Mouse (Mus musculus): Measurements from ENCODE around the gene Hspa1a. TPM values are rescaled to one million over a fixed set of nuclear protein-coding genes. Genes with fewer than 3 reads are reported as not detected.
"Not testable (repeated sequence)": the region's sequence is repeated elsewhere in the genome, so short reads cannot be mapped to it uniquely, and the experiment has no call there.

Gene Hspa1a
- total RNA-seq, 2 experiments from 2014 or later, result 24.3 to 27.8 TPM

DNA sequence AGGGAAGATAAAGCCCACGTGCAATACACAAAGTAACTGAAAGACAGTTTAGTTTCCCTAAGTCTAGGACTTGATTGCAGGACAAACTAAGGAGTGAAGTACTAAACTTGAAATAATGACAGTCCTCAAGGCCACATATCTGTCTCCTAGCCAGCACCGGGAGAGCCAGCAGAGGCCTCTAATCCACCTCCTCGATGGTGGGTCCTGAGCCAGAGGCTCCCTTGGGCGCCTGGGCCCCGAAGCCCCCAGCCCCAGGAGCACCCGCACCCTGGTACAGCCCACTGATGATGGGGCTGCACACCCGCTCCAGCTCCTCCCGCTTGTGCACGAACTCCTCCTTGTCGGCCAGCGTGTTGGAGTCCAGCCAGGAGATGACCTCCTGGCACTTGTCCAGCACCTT lies 2.1 kb downstream of the Hspa1a start, which contains the start of gene Gm20481:
TSS of gene Gm20481 (plus strand) at position 91 of the 400 bp plus-strand sequence.
- DNase-seq (ENCODE audit: low spot score in 2 of 2), result not testable (repeated sequence)

DNA sequence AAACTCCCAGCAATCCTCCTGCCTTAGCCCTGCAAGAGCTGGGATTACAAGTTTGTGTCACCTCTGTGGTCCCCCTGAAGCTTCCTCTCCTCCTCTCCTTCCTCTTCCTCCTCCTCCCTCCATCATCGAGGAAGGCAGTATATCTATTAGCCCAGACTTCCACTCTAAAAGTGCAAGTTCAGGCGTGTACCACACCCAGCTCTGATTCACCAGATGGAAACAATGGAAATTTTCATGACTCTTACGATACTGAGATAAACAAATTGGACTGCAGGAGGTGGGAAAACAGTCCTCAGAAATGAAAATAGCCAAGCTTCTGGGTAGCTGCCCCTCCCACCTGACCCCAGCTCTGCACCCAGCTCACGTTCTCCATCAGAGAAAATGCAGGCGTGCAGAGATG lies 6.3 kb downstream of the Hspa1a start:
- no peak for DNase-seq (ENCODE audit: low spot score in 2 of 2)

DNA sequence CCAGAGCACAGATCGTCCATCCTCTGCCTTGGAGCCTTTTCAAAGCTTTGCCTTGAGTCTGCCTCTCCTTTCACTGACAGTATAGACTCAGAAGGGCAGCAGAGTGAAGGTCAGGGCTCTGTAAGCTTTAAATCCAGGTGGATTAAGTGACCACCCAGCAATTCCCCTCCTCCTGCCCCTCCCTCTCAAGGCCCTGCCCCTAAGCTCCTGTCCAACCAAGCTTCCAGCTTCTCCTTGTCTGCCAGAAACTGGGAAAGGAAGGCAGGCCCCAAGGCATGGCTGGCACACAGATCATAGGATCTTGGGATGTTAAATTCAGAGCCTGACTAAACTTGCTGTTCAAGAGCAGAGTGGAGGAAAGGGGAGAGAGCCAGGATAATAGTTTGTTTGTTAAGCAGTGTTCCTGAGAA lies 7.3 kb downstream of the Hspa1a start:
- DNase-seq (ENCODE audit: low spot score in 2 of 2), result no peak

DNA sequence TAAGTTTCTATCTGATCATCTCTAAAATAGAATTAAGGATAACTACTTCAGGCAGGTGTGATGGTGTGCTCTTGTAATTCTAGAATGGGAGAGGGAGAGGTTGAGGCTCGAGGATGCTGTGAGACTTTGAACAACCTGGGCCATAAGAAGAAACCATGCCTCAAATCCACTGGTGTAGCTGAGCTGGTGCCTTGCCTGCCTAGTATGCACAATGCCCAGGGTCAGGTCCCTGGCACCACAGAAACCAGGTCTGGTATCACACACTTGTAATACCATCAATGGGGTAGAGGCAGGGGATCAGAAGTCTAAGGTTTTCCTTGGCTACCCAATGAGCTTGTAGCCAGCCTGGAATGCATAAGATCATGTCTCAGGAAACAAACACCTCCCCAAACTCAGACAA lies 9.1 kb downstream of the Hspa1a start:
- no peak for DNase-seq (ENCODE audit: low spot score in 2 of 2)

DNA sequence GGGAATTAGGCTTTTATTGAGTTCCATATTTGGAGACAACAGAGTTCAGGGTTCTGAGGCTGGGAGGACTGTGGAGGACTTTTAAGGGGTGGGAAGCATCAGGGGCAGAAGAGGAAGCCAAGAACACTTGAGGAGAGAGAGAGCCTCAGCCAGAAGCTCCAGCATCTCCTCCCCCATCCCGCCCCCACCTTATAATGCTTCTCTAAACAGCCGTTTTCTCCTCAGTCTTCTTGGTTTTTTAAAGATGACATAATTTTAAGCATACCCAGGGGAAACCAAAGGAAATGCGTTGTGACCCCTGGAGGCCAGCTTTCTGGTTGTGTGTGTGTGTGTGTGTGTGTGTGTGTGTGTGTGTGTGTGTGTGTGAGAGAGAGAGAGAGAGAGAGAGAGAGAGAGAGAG lies 9.8 kb downstream of the Hspa1a start:
- DNase-seq (ENCODE audit: low spot score in 2 of 2), result no peak

DNA sequence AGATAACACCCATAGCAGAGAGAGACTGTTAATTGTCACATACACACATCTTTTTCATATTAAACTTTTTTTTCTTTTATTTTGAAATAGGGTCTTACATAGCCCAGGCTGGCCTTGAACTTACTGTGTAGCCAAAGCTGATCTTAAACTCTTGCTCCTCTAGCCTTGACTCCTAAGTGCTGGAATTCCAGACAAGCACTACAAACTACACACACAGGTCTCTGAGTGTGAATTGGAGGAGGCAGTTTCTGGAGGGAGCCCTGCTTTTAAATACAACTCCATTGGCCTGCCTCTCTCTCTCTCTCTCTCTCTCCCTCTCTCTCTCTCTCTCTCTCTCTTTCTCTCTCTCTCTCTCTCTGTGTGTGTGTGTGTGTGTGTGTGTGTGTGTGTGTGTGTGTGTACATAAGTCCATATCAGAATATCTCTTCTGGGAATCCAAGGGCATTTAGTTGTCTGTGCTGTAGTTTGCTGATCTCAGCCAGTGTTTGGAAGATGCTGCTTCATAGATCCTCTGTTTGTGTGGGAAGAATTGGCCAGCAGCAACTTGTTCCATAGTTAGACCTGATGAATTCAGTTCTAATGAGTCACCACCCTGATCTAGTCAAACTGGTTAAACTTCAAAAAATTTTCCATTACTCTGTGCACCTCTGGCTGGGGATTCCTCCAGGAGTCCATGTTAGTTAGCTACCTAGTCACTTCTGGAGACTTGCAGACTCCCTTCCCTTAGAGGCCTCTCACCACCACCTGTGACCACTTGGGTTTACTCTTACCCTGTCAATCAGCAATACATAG lies 11.1 kb downstream of the Hspa1a start:
- DNase-seq (ENCODE audit: low spot score in 2 of 2), result peak in 1 of 2 experiments; percentile 38

DNA sequence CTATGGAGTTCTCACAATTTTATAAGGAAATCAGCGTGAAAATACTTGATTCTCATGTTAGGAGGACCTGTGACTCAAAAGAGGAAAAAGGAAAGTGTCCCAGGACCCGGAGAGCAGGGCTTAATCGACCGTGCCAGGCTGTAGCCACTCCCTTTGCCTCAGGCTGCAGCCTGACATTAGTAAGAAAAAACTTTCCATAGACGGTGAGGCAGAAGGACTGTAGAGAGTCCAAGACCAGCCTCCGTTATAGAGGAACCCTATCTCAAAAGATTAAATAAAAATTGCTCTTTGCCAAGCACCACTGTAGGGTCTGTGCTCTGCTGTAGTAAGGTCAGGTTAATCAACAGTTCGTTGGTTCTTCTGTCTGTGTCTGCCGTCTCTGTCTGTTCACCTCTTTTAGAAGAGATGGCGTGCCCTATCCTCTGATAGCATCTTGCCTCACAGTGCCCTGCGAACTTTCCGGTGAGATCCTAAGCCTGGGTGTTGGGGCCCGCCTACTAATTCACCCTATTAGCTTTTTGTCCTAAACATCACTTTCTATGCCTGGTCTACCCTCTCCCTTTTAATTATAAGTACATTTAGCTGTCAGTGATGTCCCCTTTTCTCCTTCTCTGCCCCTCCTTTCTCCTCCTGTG lies 12.0 kb downstream of the Hspa1a start:
- no peak for DNase-seq (ENCODE audit: low spot score in 2 of 2)

DNA sequence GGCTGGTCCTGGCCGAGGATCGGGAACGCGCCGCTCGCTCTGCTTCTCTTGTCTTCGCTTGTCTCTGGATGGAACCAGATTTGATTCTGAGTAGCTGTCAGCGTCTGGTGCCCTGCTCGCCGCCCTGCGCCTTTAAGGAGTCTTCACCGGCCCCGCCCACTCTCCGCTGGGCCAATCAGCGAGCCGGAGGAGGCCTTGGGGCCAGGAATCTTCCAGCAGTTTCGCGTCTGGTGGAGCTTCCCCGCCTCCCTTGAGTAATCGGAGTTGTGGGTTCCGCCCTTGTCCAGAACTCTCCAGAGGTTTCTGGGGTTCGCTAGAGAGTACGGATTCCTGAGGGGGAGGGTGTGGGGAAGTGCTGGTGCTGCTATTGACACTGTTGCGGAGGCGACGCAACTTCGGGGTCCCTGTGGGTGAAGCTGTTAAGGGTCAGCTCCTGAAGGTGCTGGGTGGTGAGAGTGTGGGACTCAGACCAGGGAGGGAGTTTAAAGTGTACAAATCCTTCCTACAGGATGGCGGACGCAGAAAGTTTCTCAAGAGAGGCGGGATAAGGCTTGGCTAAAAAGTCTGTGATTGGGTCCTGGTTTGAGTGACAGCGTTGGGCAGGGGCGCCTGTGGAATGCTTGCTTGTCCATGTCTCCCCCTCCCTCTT lies 12.7 kb downstream of the Hspa1a start, which contains the start of gene Hspa1b:
TSS of gene Hspa1b (minus strand) at position 109 of the 649 bp plus-strand sequence.
- peak; percentile 75 to 88 for DNase-seq (ENCODE audit: low spot score in 2 of 2)

DNA sequence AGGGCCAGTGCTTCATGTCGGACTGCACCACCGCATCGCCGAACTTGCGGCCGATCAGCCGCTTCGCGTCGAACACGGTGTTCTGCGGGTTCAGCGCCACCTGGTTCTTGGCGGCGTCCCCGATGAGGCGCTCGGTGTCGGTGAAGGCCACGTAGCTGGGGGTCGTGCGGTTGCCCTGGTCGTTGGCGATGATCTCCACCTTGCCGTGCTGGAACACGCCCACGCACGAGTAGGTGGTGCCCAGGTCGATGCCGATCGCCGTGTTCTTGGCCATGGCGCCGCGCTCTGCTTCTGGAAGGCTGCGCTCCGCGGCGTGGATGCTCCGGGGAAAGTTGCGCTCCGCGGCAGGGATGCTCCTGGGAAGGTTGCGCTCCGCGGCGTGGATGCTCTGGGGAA lies 13.2 kb downstream of the Hspa1a start:
- DNase-seq (ENCODE audit: low spot score in 2 of 2), result not testable (repeated sequence)

DNA sequence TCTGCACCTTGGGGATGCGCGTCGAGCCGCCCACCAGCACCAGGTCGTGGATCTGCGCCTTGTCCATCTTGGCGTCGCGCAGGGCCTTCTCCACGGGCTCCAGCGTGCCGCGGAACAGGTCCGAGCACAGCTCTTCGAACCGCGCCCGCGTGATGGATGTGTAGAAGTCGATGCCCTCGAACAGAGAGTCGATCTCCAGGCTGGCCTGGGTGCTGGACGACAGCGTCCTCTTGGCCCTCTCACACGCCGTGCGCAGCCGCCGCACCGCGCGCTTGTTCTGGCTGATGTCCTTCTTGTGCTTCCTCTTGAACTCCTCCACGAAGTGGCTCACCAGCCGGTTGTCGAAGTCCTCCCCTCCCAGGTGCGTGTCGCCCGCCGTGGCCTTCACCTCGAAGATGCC lies 14.0 kb downstream of the Hspa1a start:
- not testable (repeated sequence) for DNase-seq (ENCODE audit: low spot score in 2 of 2)

DNA sequence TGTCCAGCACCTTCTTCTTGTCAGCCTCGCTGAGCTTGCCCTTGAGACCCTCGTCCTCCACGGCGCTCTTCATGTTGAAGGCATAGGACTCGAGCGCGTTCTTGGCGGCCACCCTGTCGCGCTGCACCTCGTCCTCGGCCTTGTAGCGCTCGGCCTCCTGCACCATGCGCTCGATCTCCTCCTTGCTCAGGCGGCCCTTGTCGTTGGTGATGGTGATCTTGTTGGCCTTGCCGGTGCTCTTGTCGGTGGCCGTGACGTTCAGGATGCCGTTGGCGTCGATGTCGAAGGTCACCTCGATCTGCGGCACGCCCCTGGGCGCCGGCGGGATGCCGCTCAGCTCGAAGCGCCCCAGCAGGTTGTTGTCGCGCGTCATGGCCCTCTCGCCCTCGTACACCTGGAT lies 14.7 kb downstream of the Hspa1a start:
- not testable (repeated sequence) for DNase-seq (ENCODE audit: low spot score in 2 of 2)

DNA sequence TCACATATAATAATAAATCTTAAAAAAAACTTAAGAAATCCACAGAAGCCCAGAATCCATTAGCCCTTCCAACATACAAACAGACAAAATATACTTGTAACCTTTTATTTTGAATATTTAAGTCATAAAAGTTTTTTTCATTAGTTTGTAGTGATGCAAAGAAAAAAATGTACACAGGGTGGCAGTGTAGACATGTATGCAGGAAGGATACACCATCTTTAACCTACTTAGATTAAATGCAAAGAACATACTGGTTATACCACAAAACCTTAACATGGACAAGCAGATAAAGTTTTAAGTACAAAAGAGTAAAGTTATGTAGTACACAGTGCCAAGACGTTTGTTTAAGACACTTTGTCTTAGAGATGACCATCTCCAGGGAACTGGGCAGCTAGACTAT lies 15.6 kb downstream of the Hspa1a start:
- DNase-seq (ENCODE audit: low spot score in 2 of 2), result no peak

DNA sequence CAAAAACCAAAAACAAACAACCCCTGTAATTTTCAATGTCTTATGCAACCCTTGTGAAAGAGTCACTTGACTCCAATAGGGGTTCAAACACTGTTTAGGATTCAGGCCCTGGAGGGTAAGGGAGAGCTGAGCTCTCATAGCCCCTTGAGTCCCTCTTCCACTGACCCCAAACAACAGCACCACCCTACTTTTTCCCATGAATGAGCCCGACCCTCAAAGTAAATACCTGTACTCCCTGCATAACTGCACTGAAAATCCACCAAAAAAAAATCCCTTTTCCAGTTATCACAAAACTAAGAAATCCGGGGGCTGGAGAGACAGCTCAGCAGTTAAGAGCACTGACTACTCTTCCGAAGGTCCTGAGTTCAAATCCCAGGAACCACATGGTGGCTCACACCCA lies 16.1 kb downstream of the Hspa1a start:
- DNase-seq (ENCODE audit: low spot score in 2 of 2), result no peak

DNA sequence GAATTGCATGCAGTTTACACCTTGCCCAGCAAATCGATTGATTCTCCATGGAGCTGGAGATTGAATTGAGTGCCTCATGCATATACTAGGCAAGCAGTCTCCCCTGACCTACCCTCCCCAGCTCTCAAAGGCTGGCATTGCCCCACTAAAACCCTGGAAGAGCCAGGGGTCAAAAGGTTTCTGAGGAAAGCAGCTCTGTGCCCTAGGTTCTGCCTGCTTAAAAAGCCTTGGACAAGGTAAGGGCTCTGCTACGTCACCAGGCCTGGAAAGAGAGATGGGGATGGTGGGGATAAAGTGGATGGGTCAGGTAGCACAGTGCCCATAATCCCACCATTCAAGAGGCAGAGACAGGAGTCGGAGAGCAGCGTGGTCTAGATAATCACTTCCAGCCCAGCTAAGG lies 17.1 kb downstream of the Hspa1a start:
- DNase-seq (ENCODE audit: low spot score in 2 of 2), result no peak

DNA sequence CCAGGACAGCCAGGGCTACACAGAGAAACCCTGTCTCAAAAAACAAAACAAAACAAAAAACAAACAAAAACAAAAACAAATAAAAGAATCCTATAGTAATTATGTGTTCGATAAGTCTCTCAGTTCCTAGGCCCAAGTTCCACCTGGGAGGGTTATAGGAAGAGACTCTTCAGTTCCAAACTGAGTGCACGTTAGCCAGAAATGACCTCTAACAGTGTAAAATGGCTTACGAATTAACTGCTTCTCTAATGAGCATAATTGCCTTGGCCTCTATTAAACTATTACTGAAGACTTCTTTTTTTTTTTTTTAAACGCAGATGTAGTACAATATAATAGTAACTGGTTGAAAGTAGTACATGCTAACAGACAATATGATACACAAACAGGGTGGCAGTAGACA lies 18.1 kb downstream of the Hspa1a start:
- DNase-seq (ENCODE audit: low spot score in 2 of 2), result no peak

DNA sequence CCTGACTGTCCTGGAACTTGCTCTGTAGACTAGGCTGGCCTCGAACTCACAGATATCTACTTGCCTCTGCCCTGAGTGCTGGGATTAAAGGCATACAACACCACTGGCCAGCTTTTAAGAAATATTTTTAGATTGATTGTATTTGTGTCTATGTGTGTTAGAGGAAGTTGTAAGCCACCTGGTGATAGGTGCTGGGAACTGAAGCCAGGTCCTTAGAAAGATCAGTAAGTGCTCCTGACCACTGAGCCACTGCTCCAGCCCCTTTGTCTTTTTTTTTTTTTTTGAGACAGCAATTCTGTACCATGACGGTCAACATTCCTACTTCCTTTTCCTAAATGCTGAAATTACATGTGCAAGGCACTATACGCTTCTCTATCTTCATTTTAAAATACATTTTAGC lies 18.7 kb downstream of the Hspa1a start:
- DNase-seq (ENCODE audit: low spot score in 2 of 2), result no peak

DNA sequence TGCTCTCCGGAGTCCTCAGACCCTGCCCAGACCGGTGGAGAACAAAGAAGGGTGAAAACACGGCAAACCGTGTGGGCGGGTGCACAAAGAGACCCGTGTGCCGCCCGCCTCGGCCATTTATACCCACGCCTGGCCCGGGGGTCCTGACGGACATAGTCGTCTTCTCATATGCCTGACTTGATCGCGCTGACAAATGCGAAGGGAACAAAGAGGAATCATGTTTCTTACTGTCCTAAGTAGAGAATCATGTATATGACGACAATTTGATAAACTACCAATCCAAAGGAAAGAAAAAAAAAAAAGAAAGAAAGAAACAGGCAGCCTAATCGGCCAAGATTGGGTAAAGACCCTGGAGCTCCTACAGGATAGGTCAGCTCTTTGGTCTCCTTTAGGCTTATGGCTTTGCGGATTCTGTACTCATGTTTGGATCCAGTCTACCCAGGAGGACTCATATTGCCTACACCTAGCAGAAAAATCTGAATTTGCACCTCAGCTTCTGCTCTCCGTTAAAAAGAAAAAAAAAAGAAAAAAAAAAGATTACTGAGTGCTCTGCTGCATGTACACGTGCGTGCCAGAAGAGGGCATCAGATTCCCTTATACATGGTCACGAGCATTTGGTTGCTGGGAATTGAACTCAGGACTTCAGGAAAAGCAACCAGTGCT lies 19.4 kb downstream of the Hspa1a start:
- DNase-seq (ENCODE audit: low spot score in 2 of 2), result peak in 1 of 2 experiments; percentile 78

DNA sequence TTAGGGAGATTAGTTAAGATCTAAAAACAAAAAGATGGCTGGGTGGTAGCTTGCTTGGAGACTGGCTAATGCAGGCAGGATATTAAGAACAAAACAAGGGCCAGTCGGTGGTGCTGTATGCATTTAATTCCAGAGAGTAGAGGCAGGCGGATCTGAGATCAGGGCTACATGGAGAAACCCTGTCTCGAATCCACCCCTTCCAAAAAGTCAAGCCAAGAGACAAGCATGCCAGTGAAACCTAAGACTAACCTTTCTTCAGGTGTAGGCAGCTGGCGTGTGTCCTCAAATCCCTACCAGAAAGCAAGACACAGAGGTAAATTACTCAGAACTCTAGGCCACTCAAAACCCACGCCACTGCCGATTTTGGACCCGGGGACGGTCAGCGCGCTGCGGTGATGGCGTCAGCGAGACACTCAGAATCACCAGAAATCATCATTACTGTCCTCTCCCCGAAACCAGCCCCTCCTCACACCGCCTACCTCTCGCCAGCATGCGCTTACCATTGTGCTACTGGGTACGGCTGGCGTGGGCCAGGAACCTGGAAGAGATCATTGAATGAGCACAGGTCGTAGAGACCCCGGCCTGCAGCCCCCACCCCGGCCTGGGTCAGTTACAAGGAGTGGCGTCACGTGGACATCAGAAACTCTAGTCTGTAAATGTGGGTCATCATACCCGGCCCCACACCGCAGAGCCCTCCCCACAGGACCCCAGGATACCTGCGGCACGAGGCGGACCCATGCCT lies 20.1 kb downstream of the Hspa1a start:
- peak; percentile 40 to 53 for DNase-seq (ENCODE audit: low spot score in 2 of 2)

DNA sequence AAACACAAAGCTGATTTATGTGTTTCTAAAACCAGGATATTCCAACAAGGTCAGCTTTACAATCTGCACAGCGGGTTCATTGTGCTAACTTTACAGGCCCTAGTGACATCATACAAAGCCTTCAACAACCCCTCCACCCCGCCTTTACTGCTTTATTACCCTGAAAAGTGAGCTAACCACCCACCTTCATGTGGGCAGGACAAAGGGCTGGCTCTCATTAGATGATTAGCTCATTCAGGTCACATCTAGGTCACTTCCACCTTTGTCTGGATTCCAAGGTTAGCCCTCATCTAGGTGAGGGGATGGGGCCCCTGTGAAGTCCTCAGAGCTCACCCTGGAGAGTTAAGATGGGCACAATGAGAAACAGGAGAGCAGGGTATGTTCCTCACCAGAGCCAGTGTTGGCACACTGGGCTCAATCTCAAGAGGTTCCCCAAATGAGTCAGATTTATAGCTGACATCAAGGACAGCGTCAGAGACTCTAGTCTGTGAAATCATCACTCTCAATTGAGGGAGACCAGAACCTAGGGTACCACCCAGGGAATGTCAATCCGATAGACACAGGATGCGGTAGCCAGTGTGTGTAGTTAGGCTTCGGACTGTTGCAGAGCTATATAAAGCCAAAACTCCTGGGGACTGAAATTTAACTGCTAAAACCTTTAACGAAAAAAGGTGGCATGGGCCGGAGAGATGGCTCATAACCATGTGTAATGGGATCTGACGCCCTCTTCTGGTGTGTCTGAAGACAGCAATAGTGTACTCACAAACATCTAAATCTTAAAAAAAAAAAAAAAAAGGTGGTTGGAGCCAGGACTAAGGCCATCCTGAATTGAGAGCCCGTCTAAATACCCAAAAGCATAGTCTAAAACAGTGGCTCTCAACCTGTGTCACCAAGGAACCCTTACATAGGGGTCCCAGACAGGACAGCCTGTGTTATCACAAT lies 21.2 kb downstream of the Hspa1a start:
- DNase-seq (ENCODE audit: low spot score in 2 of 2), result no peak

DNA sequence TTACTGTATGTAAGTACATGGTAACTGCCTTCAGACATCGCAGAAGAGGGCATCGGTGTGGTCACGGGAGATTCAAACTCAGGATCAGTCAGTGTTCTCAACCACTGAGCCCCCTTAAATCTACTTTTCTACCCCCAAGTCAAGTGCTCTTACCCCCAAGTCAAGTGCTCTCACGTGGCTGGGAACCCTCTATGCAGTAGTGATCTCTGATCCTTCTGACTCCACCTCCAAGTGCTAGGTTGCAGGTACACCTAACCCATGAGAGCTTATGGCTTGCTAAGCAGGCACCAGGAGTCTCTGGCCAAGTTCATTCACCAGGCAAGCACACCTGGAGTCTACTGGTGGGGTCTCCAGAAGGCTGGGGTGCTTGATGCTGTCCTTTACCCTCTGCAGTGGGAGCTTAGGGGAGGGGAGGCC lies 22.4 kb downstream of the Hspa1a start:
- no peak for DNase-seq (ENCODE audit: low spot score in 2 of 2)

Data from layer of hippocampus, adult 18-20 months (tissue).